Mouse (Mus musculus) megakaryocyte, embryonic 14.5 days (primary cell): ENCODE measurements around the gene Rarres2.

Experiments
- FLI1 ChIP-seq: IDR thresholded peaks from 2 replicates; pipeline ENCODE4 v1.6.1; 2012; ENCODE audit warnings: low read length, inconsistent platforms, mixed read lengths
- GATA1 ChIP-seq: IDR thresholded peaks from 3 replicates; pipeline ENCODE4 v1.6.1; 2012; ENCODE audit warnings: mixed read lengths, low read length, inconsistent platforms, borderline replicate concordance

DNA sequence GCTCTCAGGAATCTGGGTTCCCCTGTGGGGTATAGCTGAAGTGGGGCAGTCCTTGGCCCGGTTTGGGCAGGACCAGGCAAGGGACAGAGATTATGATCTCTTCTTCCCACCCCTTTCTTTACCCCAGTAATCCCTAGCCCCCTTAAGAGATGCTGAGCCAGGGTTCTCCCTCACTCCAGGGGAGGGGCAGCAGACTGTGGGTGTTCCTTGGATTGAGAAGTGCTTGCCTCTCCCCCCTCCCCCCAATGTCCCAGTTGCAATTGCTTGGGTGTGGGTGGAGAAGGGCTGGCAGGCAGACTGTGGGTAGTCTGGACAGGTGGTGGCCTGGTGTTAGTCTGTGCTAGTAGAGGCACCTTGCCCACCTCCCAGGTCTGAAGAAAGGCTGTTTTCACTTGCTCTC is 22.7 kb upstream of the Rarres2 start:
- TF ChIP-seq FLI1 (no peak), GATA1 (no peak)
